Mouse (Mus musculus) hindbrain, embryonic 12.5 days (tissue): ENCODE measurements around the gene Tead1. TPM values are rescaled to one million over a fixed set of nuclear protein-coding genes. Genes with fewer than 3 reads are reported as not detected.

ENCODE experiments used
- ATAC-seq: fragments of 200-750 bp; cut with Nextera tagmentation; 2 replicates; pipeline ENCODE4 v1.8.0; 2017; ENCODE audit warnings: moderate TSS enrichment; ENCODE audit not compliant: low FRiP score
- H3K27ac ChIP-seq: fragments of 300-500 bp; sonication (generic); 2 replicates; pipeline ENCODE4 v1.5.1; 2016; ENCODE audit warnings: mild to moderate bottlenecking
- H3K27me3 ChIP-seq: fragments of 300-500 bp; sonication (generic); 2 replicates; pipeline ENCODE4 v1.6.1; 2016; ENCODE audit warnings: mild to moderate bottlenecking
- H3K36me3 ChIP-seq: fragments of 300-500 bp; sonication (generic); 2 replicates; pipeline ENCODE4 v1.6.1; 2016; ENCODE audit warnings: mild to moderate bottlenecking
- H3K4me1 ChIP-seq: fragments of 300-500 bp; sonication (generic); 2 replicates; pipeline ENCODE4 v1.6.1; 2016
- H3K4me2 ChIP-seq: fragments of 300-500 bp; sonication (generic); replicated peaks from 2 replicates; pipeline ENCODE4 v1.6.1; 2016; ENCODE audit warnings: mild to moderate bottlenecking
- H3K4me3 ChIP-seq: fragments of 300-500 bp; sonication (generic); 2 replicates; pipeline ENCODE4 v1.5.1; 2016; ENCODE audit warnings: mild to moderate bottlenecking
- H3K9ac ChIP-seq: fragments of 300-500 bp; sonication (generic); 2 replicates; pipeline ENCODE4 v1.6.1; 2016; ENCODE audit warnings: mild to moderate bottlenecking, moderate library complexity
- H3K9me3 ChIP-seq: fragments of 300-500 bp; sonication (generic); replicated peaks from 2 replicates; pipeline ENCODE4 v1.6.1; 2016; ENCODE audit warnings: mild to moderate bottlenecking
- WGBS: fragments of 180-500 bp; shearing (Covaris S2); methylation state at CpG from one replicate; pipeline ENCODE4 v1.1.7; 2016; 5-methylcytosine and 5-hydroxymethylcytosine counted together
- polyA plus RNA-seq: library from polyadenylated mRNA; unstranded; fragments of >200 nt; fragmentation: Nextera tagmentation; extraction: Ambion mirVana; gene quantifications from 2 replicates; pipeline ENCODE4 v1.2.1, GENCODE M21; 2016

Gene Tead1
- polyA plus RNA-seq, 1 experiment from 2014 or later: 25.4 TPM

GRCm38 (mm10) chr7:112891883-112892282 is 212.8 kb downstream of the Tead1 start:
- Histone ChIP-seq H3K4me2 (no peak overlapping the region), H3K4me1 (peaks cover 2% of the 10 kb centered on the region; the same call in 1 of the 2 replicates), H3K9ac (no peak overlapping the region), H3K27me3 (no peaks in the 10 kb centered on the region), H3K4me3 (no peak overlapping the region), H3K9me3 (no peaks in the 10 kb centered on the region), H3K36me3 (peaks cover 25% of the 10 kb centered on the region), H3K27ac (no peak overlapping the region)
- no peak for ATAC-seq
- WGBS: 88% methylated on average over 6 of the region's 6 CpGs

- Histone ChIP-seq H3K27ac (no peak overlapping the region), H3K27me3 (no peaks in the 10 kb centered on the region), H3K36me3 (peaks cover 29% of the 10 kb centered on the region), H3K4me1 (peaks cover 2% of the 10 kb centered on the region; the same call in 1 of the 2 replicates), H3K4me3 (no peak overlapping the region), H3K4me2 (no peak overlapping the region), H3K9ac (no peak overlapping the region), H3K9me3 (no peaks in the 10 kb centered on the region)
- WGBS: 78% methylated on average over 5 of the region's 5 CpGs
- ATAC-seq: no peak
These were observed 213.5 kb downstream of the Tead1 start for GRCm38 (mm10) chr7:112892595-112892994.

GRCm38 (mm10) chr7:112896363-112896762 is 217.2 kb downstream of the Tead1 start:
- Histone ChIP-seq H3K9me3 (no peaks in the 10 kb centered on the region), H3K36me3 (peaks cover 46% of the 10 kb centered on the region), H3K27me3 (no peaks in the 10 kb centered on the region), H3K4me2 (no peak overlapping the region), H3K4me1 (no peaks in the 10 kb centered on the region), H3K9ac (no peak overlapping the region), H3K27ac (no peak overlapping the region), H3K4me3 (no peak overlapping the region)
- ATAC-seq: no peak
- 100% methylated on average over 2 of the region's 2 CpGs for WGBS

GRCm38 (mm10) chr7:112901710-112902109 is 222.6 kb downstream of the Tead1 start:
- no peak for ATAC-seq
- H3K27ac ChIP-seq: no peak overlapping the region
- H3K9ac ChIP-seq: no peak overlapping the region
- no peak overlapping the region for H3K4me3 ChIP-seq
- no peak overlapping the region for H3K4me2 ChIP-seq
- H3K27me3 ChIP-seq: peaks cover 5% of the 10 kb centered on the region; the same call in 1 of the 2 replicates
- H3K36me3 ChIP-seq: peaks cover 27% of the 10 kb centered on the region; the same call in 1 of the 2 replicates
- no peaks in the 10 kb centered on the region for H3K9me3 ChIP-seq
- WGBS: 93% methylated on average over 7 of the region's 7 CpGs
- no peaks in the 10 kb centered on the region for H3K4me1 ChIP-seq

- WGBS: 64% methylated on average over 5 of the region's 5 CpGs
- Histone ChIP-seq H3K27ac (no peak overlapping the region), H3K9me3 (no peaks in the 10 kb centered on the region), H3K4me2 (no peak overlapping the region), H3K27me3 (peaks cover 8% of the 10 kb centered on the region; the same call in 1 of the 2 replicates), H3K4me3 (no peak overlapping the region), H3K4me1 (no peaks in the 10 kb centered on the region), H3K36me3 (peaks cover 5% of the 10 kb centered on the region; the same call in 1 of the 2 replicates), H3K9ac (no peak overlapping the region)
- ATAC-seq: no peak
These were observed 227.7 kb downstream of the Tead1 start for GRCm38 (mm10) chr7:112906848-112907247.

GRCm38 (mm10) chr7:112907468-112907867 is 228.3 kb downstream of the Tead1 start:
- 60% methylated on average over 2 of the region's 2 CpGs for WGBS
- Histone ChIP-seq H3K27me3 (peaks cover 8% of the 10 kb centered on the region; the same call in 1 of the 2 replicates), H3K27ac (peak overlapping the region; percentile 19; the same call in 1 of the 2 replicates), H3K9ac (no peak overlapping the region), H3K4me1 (no peaks in the 10 kb centered on the region), H3K36me3 (peaks cover 5% of the 10 kb centered on the region; the same call in 1 of the 2 replicates), H3K9me3 (no peaks in the 10 kb centered on the region), H3K4me2 (no peak overlapping the region), H3K4me3 (no peak overlapping the region)
- no peak for ATAC-seq

- WGBS: 87% methylated on average over 10 of the region's 10 CpGs
- Histone ChIP-seq H3K9me3 (no peaks in the 10 kb centered on the region), H3K36me3 (peaks cover 5% of the 10 kb centered on the region; the same call in 1 of the 2 replicates), H3K27me3 (peaks cover 7% of the 10 kb centered on the region), H3K4me1 (no peaks in the 10 kb centered on the region), H3K9ac (no peak overlapping the region), H3K4me3 (no peak overlapping the region), H3K27ac (no peak overlapping the region), H3K4me2 (no peak overlapping the region)
- no peak for ATAC-seq
These were observed 230.0 kb downstream of the Tead1 start for GRCm38 (mm10) chr7:112909164-112909563.

GRCm38 (mm10) chr7:112912969-112913368 is 233.9 kb downstream of the Tead1 start:
- Histone ChIP-seq H3K36me3 (no peaks in the 10 kb centered on the region), H3K9ac (no peak overlapping the region), H3K4me2 (no peak overlapping the region), H3K4me3 (no peak overlapping the region), H3K27me3 (peaks cover 2% of the 10 kb centered on the region; the same call in 1 of the 2 replicates), H3K9me3 (no peaks in the 10 kb centered on the region), H3K27ac (no peak overlapping the region), H3K4me1 (peaks cover 12% of the 10 kb centered on the region)
- 86% methylated on average over 3 of the region's 3 CpGs for WGBS
- ATAC-seq: no peak

GRCm38 (mm10) chr7:112915571-112915970 is 236.5 kb downstream of the Tead1 start:
- Histone ChIP-seq H3K9ac (no peak overlapping the region), H3K9me3 (no peaks in the 10 kb centered on the region), H3K27ac (no peak overlapping the region), H3K27me3 (peaks cover under 1% of the 10 kb centered on the region; the same call in 1 of the 2 replicates), H3K4me1 (peaks cover 20% of the 10 kb centered on the region), H3K4me3 (no peak overlapping the region), H3K4me2 (no peak overlapping the region), H3K36me3 (no peaks in the 10 kb centered on the region)
- 76% methylated on average over 4 of the region's 4 CpGs for WGBS
- ATAC-seq: no peak

GRCm38 (mm10) chr7:112917613-112918278 is 238.6 kb downstream of the Tead1 start:
- no peaks in the 10 kb centered on the region; the same call in 1 of the 2 replicates for H3K27me3 ChIP-seq
- no peak for ATAC-seq
- peak overlapping the region; percentile 33; the same call in 1 of the 2 replicates for H3K4me2 ChIP-seq
- no peaks in the 10 kb centered on the region for H3K36me3 ChIP-seq
- H3K9me3 ChIP-seq: no peaks in the 10 kb centered on the region
- H3K9ac ChIP-seq: no peak overlapping the region
- no peak overlapping the region for H3K4me3 ChIP-seq
- H3K4me1 ChIP-seq: peaks cover 21% of the 10 kb centered on the region
- no peak overlapping the region for H3K27ac ChIP-seq
- 51% methylated on average over 10 of the region's 10 CpGs for WGBS

GRCm38 (mm10) chr7:112918279-112918991 is 239.3 kb downstream of the Tead1 start:
- peak; percentile 59; the same call in 1 of the 2 replicates for ATAC-seq
- Histone ChIP-seq H3K4me1 (peaks cover 28% of the 10 kb centered on the region), H3K9ac (no peak overlapping the region), H3K27ac (0 out of 2 replicates have a peak overlapping the region, but pooled peaks have one; percentile 19), H3K4me2 (peak overlapping the region; percentile 33), H3K4me3 (no peak overlapping the region), H3K36me3 (no peaks in the 10 kb centered on the region), H3K9me3 (no peaks in the 10 kb centered on the region), H3K27me3 (no peaks in the 10 kb centered on the region)
- 45% methylated on average over 22 of the region's 22 CpGs for WGBS

GRCm38 (mm10) chr7:112919845-112920244 is 240.7 kb downstream of the Tead1 start:
- no peak for ATAC-seq
- no peak overlapping the region for H3K27ac ChIP-seq
- H3K27me3 ChIP-seq: no peaks in the 10 kb centered on the region
- H3K4me2 ChIP-seq: no peak overlapping the region
- H3K9ac ChIP-seq: no peak overlapping the region
- H3K4me1 ChIP-seq: peaks cover 31% of the 10 kb centered on the region
- no peaks in the 10 kb centered on the region for H3K36me3 ChIP-seq
- no peaks in the 10 kb centered on the region for H3K9me3 ChIP-seq
- H3K4me3 ChIP-seq: no peak overlapping the region
- 4% methylated on average over 4 of the region's 4 CpGs for WGBS
